Mouse (Mus musculus) liver, embryonic 14.5 days (tissue): Measurements from ENCODE around the gene Ube2f.

Source experiments
- CTCF ChIP-seq: IDR thresholded peaks from 2 replicates; pipeline ENCODE4 v1.5.1; 2016; ENCODE audit warnings: antibody characterized with exemption, low read depth, control low read depth
- EP300 ChIP-seq: IDR thresholded peaks from 2 replicates; pipeline ENCODE4 v1.6.1; 2016; ENCODE audit warnings: antibody characterized with exemption, low read depth

GRCm38 (mm10) chr1:91295544-91295943, 45.4 kb downstream of the Ube2f start:
- TF ChIP-seq CTCF (no peak), EP300 (no peak)
